Mouse (Mus musculus) small intestine, adult 10 weeks (tissue): ENCODE measurements around the gene Olfr54. TPM values are rescaled to one million over a fixed set of nuclear protein-coding genes. Genes with fewer than 3 reads are reported as not detected.

Source experiments
- polyA plus RNA-seq: library from polyadenylated mRNA; stranded (reverse); fragments of 350-450 nt; fragmentation: Illumina TruSeq; extraction: RNeasy Lipid Tissue Mini Kit (QIAGEN cat#74804); gene quantifications from one replicate; pipeline ENCODE4 v1.2.3, GENCODE M21; 2014; ENCODE audit warnings: low replicate concordance

Gene Olfr54
- not detected for polyA plus RNA-seq

GRCm38 (mm10) chr11:51013936-51014335, at the start of gene Olfr54:
TSS of gene Olfr54 (plus strand) at chr11:51014236.

DNA sequence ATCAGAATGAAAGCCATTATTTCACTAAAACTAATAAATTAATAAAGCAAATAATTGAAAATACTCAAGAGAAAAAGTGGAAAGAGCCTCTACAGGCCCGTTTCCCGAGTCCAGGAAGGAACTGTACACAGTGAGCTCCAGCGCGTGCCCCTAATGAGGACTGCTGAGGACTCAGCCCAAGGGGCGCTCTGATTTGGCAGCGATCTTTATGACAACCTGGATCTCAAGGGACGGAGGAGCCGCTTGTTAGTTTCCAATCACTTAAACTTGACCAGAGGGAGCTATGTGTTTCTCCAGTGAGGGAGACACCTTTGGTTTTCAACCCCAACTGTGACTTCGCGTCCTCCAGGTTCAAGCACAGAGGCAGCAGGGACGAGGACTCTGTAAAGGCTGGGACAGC, 47.8 kb upstream of the Olfr54 start, which contains the start of gene Olfr1378:
Gene Olfr1378, plus strand, starts transcription at position 301 of the 400 bp plus-strand sequence.

DNA sequence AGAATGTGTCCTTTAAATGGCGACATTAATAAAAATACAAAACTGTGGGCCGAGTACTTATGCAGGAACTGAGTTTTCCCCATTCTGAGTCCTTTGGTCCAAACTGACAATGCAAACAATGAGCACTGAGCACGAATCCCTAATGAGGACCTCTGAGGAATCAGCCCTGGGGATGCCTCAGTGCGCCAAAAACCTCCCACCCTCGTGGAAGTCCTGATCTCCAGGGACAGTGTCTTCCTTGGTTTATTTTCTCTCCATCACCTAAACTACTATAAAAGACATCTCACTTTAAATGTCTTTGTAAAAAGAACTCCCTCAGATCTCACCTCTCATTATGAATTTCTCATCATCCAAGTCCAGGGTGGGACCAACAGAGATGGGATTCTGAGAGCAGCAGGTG, 32.4 kb upstream of the Olfr54 start, which contains the start of gene Olfr1377:
Gene Olfr1377, plus strand, starts transcription at position 301 of the 400 bp plus-strand sequence.

GRCm38 (mm10) chr11:51003296-51003695, 10.7 kb upstream of the Olfr54 start, which contains the start of gene Olfr51:
TSS of gene Olfr51 (plus strand) at chr11:51003596.

GRCm38 (mm10) chr11:51047809-51048208, 33.8 kb downstream of the Olfr54 start, which contains the start of gene Olfr1375:
TSS of gene Olfr1375 (plus strand) at chr11:51048109.

GRCm38 (mm10) chr11:51059151-51059571, 45.1 kb downstream of the Olfr54 start, which contains the start of gene Zfp354a:
TSS of gene Zfp354a (plus strand) at chr11:51059257.

Other genes starting within 250 kb of the Olfr54 start
- gene Zfp354c, start 186.5 kb upstream of the Olfr54 start, polyA plus RNA-seq: 3.0 TPM
- gene Zfp879, start 172.7 kb upstream of the Olfr54 start, polyA plus RNA-seq: 0.22 TPM
- not detected for gene Grm6, start 163.6 kb upstream of the Olfr54 start, polyA plus RNA-seq
- 0.48 TPM for gene Zfp454, start 126.6 kb upstream of the Olfr54 start, polyA plus RNA-seq
- gene Zfp2, start 98.1 kb upstream of the Olfr54 start, polyA plus RNA-seq: 7.6 TPM
- gene Zfp354b, start 82.6 kb upstream of the Olfr54 start, polyA plus RNA-seq: 0.89 TPM
- gene 4933414I15Rik, start 70.5 kb upstream of the Olfr54 start, polyA plus RNA-seq: not detected
- gene Prop1, start 60.5 kb upstream of the Olfr54 start, polyA plus RNA-seq: not detected
- not detected for gene Olfr1378, start 47.7 kb upstream of the Olfr54 start, polyA plus RNA-seq
- not detected for gene Olfr1377, start 32.3 kb upstream of the Olfr54 start, polyA plus RNA-seq
- gene Olfr51, start 10.6 kb upstream of the Olfr54 start, polyA plus RNA-seq: not detected
- gene Olfr1375, start 33.9 kb downstream of the Olfr54 start, polyA plus RNA-seq: not detected
- gene Zfp354a, start 45.0 kb downstream of the Olfr54 start, polyA plus RNA-seq: 14.6 TPM
- not detected for gene Gm12569, start 206.2 kb downstream of the Olfr54 start, polyA plus RNA-seq
- gene Clk4, start 247.5 kb downstream of the Olfr54 start, polyA plus RNA-seq: 246 TPM
- gene BC049762, start 248.8 kb downstream of the Olfr54 start, polyA plus RNA-seq: not detected